Comparison of ENCODE assay signal across 8 mouse cellular contexts in genomic region chr11:103649983-103650493, GRCm38 (mm10). TPM values are rescaled to one million over a fixed set of nuclear protein-coding genes. Genes with fewer than 3 reads are reported as not detected.
A peak's percentile ranks its signal among the peaks of the same experiment; 100 is the strongest.
DNase-seq lines count a peak whose midpoint lies in the region; ATAC-seq and TF ChIP-seq lines count a peak whose summit lies in the region.

No protein-coding gene starts in this region.

- peak overlapping the region; percentile 67 for H3K4me2 ChIP-seq in hindbrain, embryonic 16.5 days (ENCODE audit: low read length)
- peak overlapping the region; percentile 44 for H3K4me2 ChIP-seq in neural tube, embryonic 11.5 days (ENCODE audit: low read depth)

- no peaks in the 10 kb centered on the region for H3K36me3 ChIP-seq in embryonic facial prominence, embryonic 10.5 days (replicated peaks)
- H3K36me3 ChIP-seq in hindbrain, embryonic 16.5 days (ENCODE audit: control insufficient read depth, insufficient read depth, low read length) = no peaks in the 10 kb centered on the region
- no peaks in the 10 kb centered on the region for H3K36me3 ChIP-seq in neural tube, embryonic 11.5 days (ENCODE audit: control insufficient read depth, insufficient read depth, low read length)

- H3K27me3 ChIP-seq in embryonic facial prominence, embryonic 10.5 days (replicated peaks; ENCODE audit: low read depth, poor library complexity, severe bottlenecking) = peaks cover 92% of the 10 kb centered on the region
- H3K27me3 ChIP-seq in hindbrain, embryonic 16.5 days (replicated peaks; ENCODE audit: control insufficient read depth, insufficient read depth, low read length) = peaks cover 56% of the 10 kb centered on the region
- peaks cover 58% of the 10 kb centered on the region for H3K27me3 ChIP-seq in neural tube, embryonic 11.5 days (ENCODE audit: control insufficient read depth, insufficient read depth, low read length)

- H3K27ac ChIP-seq in left cerebral cortex, adult 2 months = peak overlapping the region; percentile 95
- no peak overlapping the region for H3K27ac ChIP-seq in embryonic facial prominence, embryonic 10.5 days (replicated peaks)
- no peak overlapping the region for H3K27ac ChIP-seq in hindbrain, embryonic 16.5 days (ENCODE audit: low read depth, low read length)
- H3K27ac ChIP-seq in neural tube, embryonic 11.5 days (ENCODE audit: low read depth, low read length) = no peak overlapping the region

- DNase-seq in left cerebral cortex, adult 2 months (ENCODE audit: extremely low spot score in 1 of 2, low spot score in 2 of 2) = no peak
- no peak for DNase-seq in left cerebral cortex, postnatal 36 days (ENCODE audit: low spot score in 2 of 2)
- DNase-seq in embryonic facial prominence, embryonic 10.5 days (ENCODE audit: low spot score) = peak; percentile 40
- peak; percentile 25 for DNase-seq in neural tube, embryonic 11.5 days (ENCODE audit: low spot score)
- no peak for DNase-seq in natural killer cell, adult 2 months (ENCODE audit: low spot score in 2 of 2)
- no peak for DNase-seq in layer of hippocampus, postnatal 10 days (ENCODE audit: low spot score in 2 of 2)
- DNase-seq in layer of hippocampus, adult 8-10 months (ENCODE audit: low spot score in 2 of 2) = no peak

- H3K4me1 ChIP-seq in embryonic facial prominence, embryonic 10.5 days = peaks cover 38% of the 10 kb centered on the region
- peaks cover 12% of the 10 kb centered on the region for H3K4me1 ChIP-seq in hindbrain, embryonic 16.5 days (ENCODE audit: control insufficient read depth, insufficient read depth, low read depth, low read length)
- H3K4me1 ChIP-seq in neural tube, embryonic 11.5 days (ENCODE audit: control insufficient read depth, insufficient read depth, low read length) = no peaks in the 10 kb centered on the region; the same call in 1 of the 2 replicates

- H3K9me3 ChIP-seq in embryonic facial prominence, embryonic 10.5 days = no peaks in the 10 kb centered on the region
- no peaks in the 10 kb centered on the region for H3K9me3 ChIP-seq in hindbrain, embryonic 16.5 days (ENCODE audit: control insufficient read depth, low read length)
- H3K9me3 ChIP-seq in neural tube, embryonic 11.5 days (ENCODE audit: control insufficient read depth, low read length) = no peaks in the 10 kb centered on the region

- no peak for TF ChIP-seq CTCF in left cerebral cortex, adult 2 months (IDR thresholded peaks at IDR 0.05)

- H3K4me3 ChIP-seq in left cerebral cortex, adult 2 months = peak overlapping the region; percentile 64
- peak overlapping the region; percentile 54 for H3K4me3 ChIP-seq in embryonic facial prominence, embryonic 10.5 days
- H3K4me3 ChIP-seq in hindbrain, embryonic 16.5 days (ENCODE audit: low read length) = peak overlapping the region; percentile 44
- H3K4me3 ChIP-seq in neural tube, embryonic 11.5 days (ENCODE audit: low read depth, low read length) = peak overlapping the region; percentile 24

- 2% methylated on average over 37 of the region's 37 CpGs for WGBS in embryonic facial prominence, embryonic 10.5 days
- under 1% methylated on average over 36 of the region's 37 CpGs for WGBS in hindbrain, embryonic 16.5 days
- 2% methylated on average over 37 of the region's 37 CpGs for WGBS in neural tube, embryonic 11.5 days

- peak overlapping the region; percentile 39 for H3K9ac ChIP-seq in hindbrain, embryonic 16.5 days (ENCODE audit: low read depth, low read length)
- H3K9ac ChIP-seq in neural tube, embryonic 11.5 days (ENCODE audit: low read length) = no peak overlapping the region

- ATAC-seq in hindbrain, embryonic 16.5 days = no peak
- ATAC-seq in neural tube, embryonic 11.5 days (ENCODE audit: insufficient read depth, low FRiP score, low TSS enrichment) = no peak

- intact Hi-C loops in left cerebral cortex, adult 2 months (cut with DNase I) = loop anchor here (1.0 kb wide), 2 partner anchors 12 to 16 kb away; no protein-coding TSS in a partner anchor
- intact Hi-C loops in left cerebral cortex, postnatal 36 days (cut with DNase I) = loop anchor here (1.0 kb wide), 2 partner anchors 12 to 16 kb away; no protein-coding TSS in a partner anchor

RNA-seq across cellular contexts. Expression of gene Rprml, which starts 0.7 kb away (rescaled TPM):
- total RNA-seq in left cerebral cortex, adult 2 months (2021) = 10 to 100 TPM; 92.5 to 92.7 TPM
- 10 to 100 TPM; 84.9 to 98.5 TPM for total RNA-seq in left cerebral cortex, postnatal 36 days (2021)
- polyA plus RNA-seq in embryonic facial prominence, embryonic 10.5 days (2016; fragmentation: Nextera tagmentation; extraction: Ambion mirVana) = 0.15 and 0.39 TPM in 2 replicates
- 2.6 and 3.5 TPM in 2 replicates for polyA plus RNA-seq in hindbrain, embryonic 16.5 days (2015; fragmentation: Nextera tagmentation; extraction: Ambion mirVana)
- polyA plus RNA-seq in neural tube, embryonic 11.5 days (2014; fragmentation: Nextera tagmentation; extraction: Ambion mirVana) = 0.31 TPM in 1 of 2 replicates, not detected in the other
- 100 to 1,000 TPM; 127 to 143 TPM for total RNA-seq in layer of hippocampus, postnatal 10 days (2021)
- total RNA-seq in layer of hippocampus, adult 8-10 months (2022) = 100 to 1,000 TPM in 1 of 4 experiments, 10 to 100 TPM in 3; 77.2 to 102 (median 98.0) TPM

RNA-seq across cellular contexts. Expression of gene Lyzl6, which starts 11.3 kb away (rescaled TPM):
- total RNA-seq in left cerebral cortex, adult 2 months (2021) = not detected
- not detected for total RNA-seq in left cerebral cortex, postnatal 36 days (2021)
- polyA plus RNA-seq in embryonic facial prominence, embryonic 10.5 days (2016; fragmentation: Nextera tagmentation; extraction: Ambion mirVana) = not detected in 2 replicates
- not detected in 2 replicates for polyA plus RNA-seq in hindbrain, embryonic 16.5 days (2015; fragmentation: Nextera tagmentation; extraction: Ambion mirVana)
- not detected in 2 replicates for polyA plus RNA-seq in neural tube, embryonic 11.5 days (2014; fragmentation: Nextera tagmentation; extraction: Ambion mirVana)
- total RNA-seq in layer of hippocampus, postnatal 10 days (2021) = not detected
- not detected for total RNA-seq in layer of hippocampus, adult 8-10 months (2022)

RNA-seq across cellular contexts. Expression of gene Gm884, which starts 29.1 kb away (rescaled TPM):
- under 1 TPM; 0.05 to 0.07 TPM for total RNA-seq in left cerebral cortex, adult 2 months (2021)
- under 1 TPM in 1 of 2 experiments, not detected in 1; 0.05 TPM for total RNA-seq in left cerebral cortex, postnatal 36 days (2021)
- not detected in 2 replicates for polyA plus RNA-seq in embryonic facial prominence, embryonic 10.5 days (2016; fragmentation: Nextera tagmentation; extraction: Ambion mirVana)
- polyA plus RNA-seq in hindbrain, embryonic 16.5 days (2015; fragmentation: Nextera tagmentation; extraction: Ambion mirVana) = not detected in 2 replicates
- polyA plus RNA-seq in neural tube, embryonic 11.5 days (2014; fragmentation: Nextera tagmentation; extraction: Ambion mirVana) = not detected in 2 replicates
- total RNA-seq in layer of hippocampus, postnatal 10 days (2021) = not detected
- under 1 TPM in 1 of 4 experiments, not detected in 3; 0.04 TPM for total RNA-seq in layer of hippocampus, adult 8-10 months (2022)

RNA-seq across cellular contexts. Expression of gene Gosr2, which starts 47.7 kb away (rescaled TPM):
- 10 to 100 TPM; 71.1 to 72.4 TPM for total RNA-seq in left cerebral cortex, adult 2 months (2021)
- total RNA-seq in left cerebral cortex, postnatal 36 days (2021) = 10 to 100 TPM; 64.0 to 70.3 TPM
- polyA plus RNA-seq in embryonic facial prominence, embryonic 10.5 days (2016; fragmentation: Nextera tagmentation; extraction: Ambion mirVana) = 96.6 and 99.6 TPM in 2 replicates
- 95.6 and 97.5 TPM in 2 replicates for polyA plus RNA-seq in hindbrain, embryonic 16.5 days (2015; fragmentation: Nextera tagmentation; extraction: Ambion mirVana)
- polyA plus RNA-seq in neural tube, embryonic 11.5 days (2014; fragmentation: Nextera tagmentation; extraction: Ambion mirVana) = 90.3 and 93.2 TPM in 2 replicates
- 10 to 100 TPM; 72.9 to 78.3 TPM for total RNA-seq in layer of hippocampus, postnatal 10 days (2021)
- total RNA-seq in layer of hippocampus, adult 8-10 months (2022) = 10 to 100 TPM; 63.0 to 64.3 (median 64.0) TPM

Comparison
In these comparisons a context has a peak if more than half of its experiments do, and no peak if none do; other contexts are left out.
1. DNase-seq: peak in embryonic facial prominence, embryonic 10.5 days (single experiment) and neural tube, embryonic 11.5 days (single experiment); none in left cerebral cortex, adult 2 months (0 of 2), left cerebral cortex, postnatal 36 days (0 of 2), natural killer cell, adult 2 months (0 of 2), layer of hippocampus, postnatal 10 days (0 of 2) and layer of hippocampus, adult 8-10 months (0 of 2).
2. Peak in every context shown above with its lines, with median percentiles within 50 percentile points of each other: H3K4me3 ChIP-seq.